Mouse (Mus musculus): ENCODE results near the gene Aff4.

DNA sequence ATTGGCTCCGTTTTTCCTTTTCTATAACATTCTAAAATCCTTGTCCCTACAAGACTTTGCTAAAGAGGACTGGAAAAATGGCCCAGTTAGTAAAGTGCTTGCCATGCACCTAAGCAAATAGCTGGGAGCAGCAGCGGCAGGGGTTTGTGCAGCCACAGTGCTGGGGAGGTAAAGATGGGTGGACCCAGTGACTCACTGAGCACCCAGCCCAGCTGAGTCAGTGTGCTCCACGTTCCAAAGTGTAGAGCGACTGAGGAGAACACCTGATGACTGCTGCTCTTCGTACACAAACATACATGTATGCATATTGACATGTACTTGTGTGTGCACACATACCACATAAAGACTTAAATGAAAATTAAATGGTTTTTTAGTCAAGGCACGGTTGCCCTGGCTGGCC is 19.5 kb upstream of the Aff4 start:
- TF ChIP-seq CTCF (IDR thresholded peaks at IDR 0.05; ENCODE audit: low read depth), result no peak
- TF ChIP-seq EP300 (IDR thresholded peaks at IDR 0.05; ENCODE audit: low read depth), result no peak
